Mouse (Mus musculus) heart, embryonic 16.5 days (tissue): ENCODE data around the gene Glrx2. TPM values are rescaled to one million over a fixed set of nuclear protein-coding genes. Genes with fewer than 3 reads are reported as not detected.
"Not testable (repeated sequence)": the region's sequence is repeated elsewhere in the genome, so short reads cannot be mapped to it uniquely, and the experiment has no call there.

ENCODE experiments used
- ATAC-seq: fragments of 200-750 bp; cut with Nextera tagmentation; replicated peaks from 2 replicates; pipeline ENCODE4 v1.8.0; 2017; ENCODE audit warnings: moderate number of reproducible peaks; ENCODE audit not compliant: insufficient read depth, low FRiP score; ENCODE audit errors: extremely low read depth
- H3K27ac ChIP-seq: fragments of 300-500 bp; sonication (generic); 2 replicates; pipeline ENCODE4 v1.5.1; 2014; ENCODE audit warnings: mild to moderate bottlenecking, low read length, control low read depth, moderate library complexity
- H3K27me3 ChIP-seq: fragments of 300-500 bp; sonication (generic); 2 replicates; pipeline ENCODE4 v1.6.1; 2014; ENCODE audit warnings: low read length, mixed read lengths; ENCODE audit not compliant: control insufficient read depth, insufficient read depth
- H3K36me3 ChIP-seq: fragments of 300-500 bp; sonication (generic); 2 replicates; pipeline ENCODE4 v1.6.1; 2014; ENCODE audit not compliant: control insufficient read depth, insufficient read depth
- H3K4me1 ChIP-seq: fragments of 300-500 bp; sonication (generic); 2 replicates; pipeline ENCODE4 v1.6.1; 2014; ENCODE audit warnings: low read length, mixed read lengths; ENCODE audit not compliant: control insufficient read depth, insufficient read depth
- H3K4me2 ChIP-seq: fragments of 300-500 bp; sonication (generic); 2 replicates; pipeline ENCODE4 v1.6.1; 2014; ENCODE audit warnings: low read depth, mild to moderate bottlenecking, control low read depth, low read length
- H3K4me3 ChIP-seq: fragments of 300-500 bp; sonication (generic); 2 replicates; pipeline ENCODE4 v1.5.1; 2014; ENCODE audit warnings: mild to moderate bottlenecking, control low read depth, low read length
- H3K9ac ChIP-seq: fragments of 300-500 bp; sonication (generic); 2 replicates; pipeline ENCODE4 v1.6.1; 2014; ENCODE audit warnings: low read length, control low read depth
- H3K9me3 ChIP-seq: fragments of 300-500 bp; sonication (generic); replicated peaks from 2 replicates; pipeline ENCODE4 v1.6.1; 2016; ENCODE audit warnings: low read length; ENCODE audit not compliant: control insufficient read depth
- WGBS: fragments of 180-500 bp; shearing (Covaris S2); extraction: QIAGEN DNeasy Blood & Tissue Kit; methylation state at CpG from one replicate; pipeline ENCODE4 v1.1.7; 2014; 5-methylcytosine and 5-hydroxymethylcytosine counted together
- polyA plus RNA-seq: library from polyadenylated mRNA; unstranded; fragments of >200 nt; fragmentation: Nextera tagmentation; extraction: Ambion mirVana; gene quantifications from 2 replicates; pipeline ENCODE4 v1.2.1, GENCODE M21; 2015

The Glrx2 gene
- polyA plus RNA-seq = 80.8 and 82.3 TPM in 2 replicates

GRCm38 (mm10) chr1:143716038-143716437, at the start of gene Glrx2:
Glrx2 (plus strand) TSS chr1:143716338.
- not testable (repeated sequence) for H3K27ac ChIP-seq, H3K27me3 ChIP-seq, H3K9ac ChIP-seq, H3K36me3 ChIP-seq, H3K9me3 ChIP-seq, H3K4me2 ChIP-seq, H3K4me3 ChIP-seq, ATAC-seq, H3K4me1 ChIP-seq
- no CpG with 5 or more reads among the region's 2 CpGs for WGBS

GRCm38 (mm10) chr1:143675734-143676361, 40.3 kb upstream of the Glrx2 start:
- ATAC-seq = no peak
- Histone ChIP-seq H3K9ac (no peak overlapping the region), H3K36me3 (peaks cover 21% of the 10 kb centered on the region), H3K4me2 (no peak overlapping the region), H3K4me3 (no peak overlapping the region), H3K27me3 (no peaks in the 10 kb centered on the region), H3K27ac (no peak overlapping the region), H3K9me3 (no peaks in the 10 kb centered on the region), H3K4me1 (no peaks in the 10 kb centered on the region)
- WGBS = 86% methylated on average over 4 of the region's 4 CpGs

GRCm38 (mm10) chr1:143681108-143681507, 35.0 kb upstream of the Glrx2 start:
- H3K36me3 ChIP-seq = peaks cover 23% of the 10 kb centered on the region
- H3K27me3 ChIP-seq = no peaks in the 10 kb centered on the region
- no peaks in the 10 kb centered on the region for H3K4me1 ChIP-seq
- H3K9me3 ChIP-seq = no peaks in the 10 kb centered on the region
- WGBS = 97% methylated on average over 5 of the region's 5 CpGs
- no peak overlapping the region for H3K4me2 ChIP-seq
- ATAC-seq = no peak
- H3K27ac ChIP-seq = no peak overlapping the region
- H3K9ac ChIP-seq = no peak overlapping the region
- no peak overlapping the region for H3K4me3 ChIP-seq

- H3K36me3 ChIP-seq = peaks cover 30% of the 10 kb centered on the region
- H3K4me2 ChIP-seq = no peak overlapping the region
- no peak overlapping the region for H3K27ac ChIP-seq
- no peaks in the 10 kb centered on the region for H3K4me1 ChIP-seq
- no peaks in the 10 kb centered on the region for H3K9me3 ChIP-seq
- ATAC-seq = no peak
- no peak overlapping the region for H3K9ac ChIP-seq
- no peaks in the 10 kb centered on the region for H3K27me3 ChIP-seq
- WGBS = 88% methylated on average over 3 of the region's 3 CpGs
- no peak overlapping the region for H3K4me3 ChIP-seq
Observed at GRCm38 (mm10) chr1:143684849-143685248, 31.3 kb upstream of the Glrx2 start.

GRCm38 (mm10) chr1:143701736-143702135, 14.4 kb upstream of the Glrx2 start:
- 2% methylated on average over 13 of the region's 13 CpGs for WGBS
- ATAC-seq = no peak
- Histone ChIP-seq H3K27me3 (no peaks in the 10 kb centered on the region), H3K36me3 (peaks cover 5% of the 10 kb centered on the region), H3K9me3 (no peaks in the 10 kb centered on the region), H3K27ac (peak overlapping the region; percentile 92), H3K4me3 (peak overlapping the region; percentile 94), H3K4me2 (peak overlapping the region; percentile 70), H3K4me1 (0 out of 2 replicates have a peak, but pooled peaks cover 9% of the 10 kb centered on the region), H3K9ac (peak overlapping the region; percentile 94)

GRCm38 (mm10) chr1:143702141-143702740, 13.9 kb upstream of the Glrx2 start:
- Histone ChIP-seq H3K4me1 (0 out of 2 replicates have a peak, but pooled peaks cover 9% of the 10 kb centered on the region), H3K27me3 (no peaks in the 10 kb centered on the region), H3K36me3 (peaks cover 5% of the 10 kb centered on the region), H3K9ac (peak overlapping the region; percentile 94), H3K9me3 (no peaks in the 10 kb centered on the region), H3K4me3 (peak overlapping the region; percentile 94), H3K27ac (peak overlapping the region; percentile 92), H3K4me2 (peak overlapping the region; percentile 70)
- ATAC-seq = peak; percentile 67
- 1% methylated on average over 45 of the region's 48 CpGs for WGBS

GRCm38 (mm10) chr1:143702741-143703262, 13.3 kb upstream of the Glrx2 start, which contains the start of gene Cdc73:
Cdc73 (minus strand) TSS chr1:143702893.
- H3K9me3 ChIP-seq = no peaks in the 10 kb centered on the region
- H3K36me3 ChIP-seq = peaks cover 5% of the 10 kb centered on the region
- H3K27ac ChIP-seq = peak within 1 kb of the TSS; percentile 92
- peak within 1 kb of the TSS; percentile 70 for H3K4me2 ChIP-seq
- 0 out of 2 replicates have a peak, but pooled peaks cover 9% of the 10 kb centered on the region for H3K4me1 ChIP-seq
- under 1% methylated on average over 65 of the region's 74 CpGs for WGBS
- no peaks in the 10 kb centered on the region for H3K27me3 ChIP-seq
- H3K4me3 ChIP-seq = peak within 1 kb of the TSS; percentile 94
- ATAC-seq = peak; percentile 99
- peak within 1 kb of the TSS; percentile 94 for H3K9ac ChIP-seq

GRCm38 (mm10) chr1:143707006-143707405, 9.1 kb upstream of the Glrx2 start:
- no peak overlapping the region for H3K4me2 ChIP-seq
- H3K4me1 ChIP-seq = peaks cover 3% of the 10 kb centered on the region; the same call in 1 of the 2 replicates
- H3K36me3 ChIP-seq = no peaks in the 10 kb centered on the region
- 62% methylated on average over 4 of the region's 4 CpGs for WGBS
- H3K27ac ChIP-seq = no peak overlapping the region
- no peaks in the 10 kb centered on the region for H3K9me3 ChIP-seq
- H3K27me3 ChIP-seq = no peaks in the 10 kb centered on the region
- H3K9ac ChIP-seq = no peak overlapping the region
- ATAC-seq = no peak
- H3K4me3 ChIP-seq = no peak overlapping the region

- H3K27me3 ChIP-seq = no peaks in the 10 kb centered on the region
- no peak overlapping the region for H3K27ac ChIP-seq
- WGBS = 63% methylated on average over 6 of the region's 6 CpGs
- H3K4me2 ChIP-seq = no peak overlapping the region
- no peak overlapping the region for H3K9ac ChIP-seq
- H3K4me1 ChIP-seq = peaks cover 2% of the 10 kb centered on the region; the same call in 1 of the 2 replicates
- no peak for ATAC-seq
- H3K36me3 ChIP-seq = no peaks in the 10 kb centered on the region
- no peak overlapping the region for H3K4me3 ChIP-seq
- H3K9me3 ChIP-seq = no peaks in the 10 kb centered on the region
Observed at GRCm38 (mm10) chr1:143708361-143708760, 7.8 kb upstream of the Glrx2 start.
